Mouse (Mus musculus) lung, postnatal 14 days (tissue): Measurements from ENCODE around the gene Aacs.
"Not testable (repeated sequence)": the region's sequence is repeated elsewhere in the genome, so short reads cannot be mapped to it uniquely, and the experiment has no call there.

Experiments used
- DNase-seq: peaks from one replicate; pipeline ENCODE4 v3.0.0; 2021

The Aacs gene

GRCm38 (mm10) chr5:125475601-125476285 lies at the start of gene Aacs:
Aacs (plus strand) TSS chr5:125475814.
- peak; percentile 98 for DNase-seq

DNA sequence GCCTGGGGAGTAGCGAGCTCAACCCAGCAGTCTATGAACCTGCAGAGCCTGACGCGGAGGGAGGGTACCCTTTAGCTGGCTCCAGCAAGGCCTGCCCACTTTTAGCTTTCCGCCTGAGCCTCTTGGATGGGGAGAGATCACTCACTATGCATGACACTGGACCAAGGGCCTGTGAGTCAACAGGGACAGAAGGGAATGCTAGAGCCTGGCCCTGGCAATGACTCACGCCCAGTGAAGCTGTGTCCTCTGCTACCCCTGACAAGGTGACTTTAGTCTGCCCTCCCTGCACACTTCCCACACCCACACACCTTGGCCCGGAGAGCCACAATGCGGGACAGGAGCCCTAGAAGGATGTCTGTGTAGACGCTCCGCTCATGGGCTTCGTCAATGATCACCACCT lies 49.3 kb upstream of the Aacs start:
- no peak for DNase-seq

- DNase-seq: not testable (repeated sequence)
These were observed 43.3 kb upstream of the Aacs start for GRCm38 (mm10) chr5:125432324-125432723.

DNA sequence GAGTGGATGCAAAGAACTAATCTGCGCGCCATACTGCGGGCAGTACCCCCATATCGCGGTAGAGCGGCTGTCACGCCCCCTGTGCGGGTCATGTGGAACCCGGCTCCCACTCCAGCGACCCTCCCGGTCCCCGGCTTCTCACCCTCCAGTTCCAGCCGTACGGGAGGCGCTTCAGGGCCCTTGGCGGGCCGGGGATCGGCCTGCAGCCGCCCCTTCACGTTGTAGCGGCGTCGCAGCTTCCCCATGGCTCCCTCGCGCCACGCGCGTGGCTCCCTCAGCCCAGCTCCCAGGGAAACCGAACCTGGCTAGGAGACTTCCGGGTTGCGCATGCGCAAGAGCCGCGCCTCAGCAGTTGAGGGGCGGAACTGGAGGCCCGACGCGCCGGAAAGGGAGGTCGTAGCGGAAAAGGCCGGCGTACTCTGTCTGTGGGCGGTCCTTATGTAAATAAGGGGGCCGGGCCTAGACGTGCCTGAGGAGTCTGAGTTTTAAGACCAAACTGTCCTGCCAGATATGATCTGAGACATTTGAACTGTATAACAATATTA lies 41.7 kb upstream of the Aacs start, which contains the start of gene Dhx37:
Gene Dhx37 (minus strand): TSS at position 329 of the 545 bp plus-strand sequence.
- DNase-seq: peak; percentile 94

- not testable (repeated sequence) for DNase-seq
These were observed 41.3 kb upstream of the Aacs start for GRCm38 (mm10) chr5:125434347-125434746.

- DNase-seq: no peak
These were observed 34.9 kb upstream of the Aacs start for GRCm38 (mm10) chr5:125440583-125441233.

- DNase-seq: peak; percentile 42
These were observed 34.1 kb upstream of the Aacs start, which contains the start of gene Bri3bp for GRCm38 (mm10) chr5:125441234-125442114. Bri3bp (plus strand) TSS chr5:125441568.

DNA sequence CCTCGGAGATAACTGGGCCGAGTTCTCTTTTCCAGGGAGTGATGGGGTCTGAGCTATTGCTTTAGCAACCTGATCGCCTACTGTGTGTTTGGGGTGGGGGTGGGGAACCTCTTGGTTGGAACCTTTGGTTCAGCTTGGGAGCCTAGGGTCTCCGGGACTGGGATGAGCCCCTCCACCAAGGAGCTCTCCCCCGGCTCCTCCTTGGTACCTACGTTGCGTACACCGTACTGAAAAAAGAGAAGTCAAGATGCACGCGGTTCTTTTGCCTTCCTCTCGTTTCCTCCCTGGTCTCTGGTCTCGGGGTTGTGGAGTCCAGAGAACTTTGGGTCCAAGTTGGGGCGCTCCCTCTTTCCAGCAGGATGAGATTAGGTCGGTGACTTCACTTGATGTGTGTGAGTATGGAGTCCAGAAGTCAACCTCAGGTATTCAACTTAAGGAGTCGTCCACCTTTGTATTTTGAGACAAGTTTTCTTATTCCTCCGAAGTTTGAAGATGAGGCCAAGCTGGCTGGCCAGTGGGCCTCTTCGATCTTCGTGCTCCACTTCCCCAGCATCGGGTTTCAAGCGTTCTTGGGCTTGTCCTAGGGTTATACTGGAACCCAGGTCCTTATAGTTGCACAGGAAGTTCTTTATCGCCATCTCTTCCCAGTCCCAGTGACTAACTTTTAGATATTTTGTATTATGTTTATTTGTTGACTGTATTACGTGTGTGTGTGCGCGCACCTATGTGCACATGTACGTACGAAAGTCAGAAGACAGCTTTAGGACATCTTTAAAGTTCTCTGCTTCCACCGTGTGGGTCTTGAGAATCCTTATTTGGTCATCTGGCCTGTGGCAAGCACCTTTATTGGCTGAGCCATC lies 33.2 kb upstream of the Aacs start:
- no peak for DNase-seq

GRCm38 (mm10) chr5:125443335-125443734 lies 32.3 kb upstream of the Aacs start:
- DNase-seq: no peak

- no peak for DNase-seq
These were observed 31.7 kb upstream of the Aacs start for GRCm38 (mm10) chr5:125443915-125444314.

DNA sequence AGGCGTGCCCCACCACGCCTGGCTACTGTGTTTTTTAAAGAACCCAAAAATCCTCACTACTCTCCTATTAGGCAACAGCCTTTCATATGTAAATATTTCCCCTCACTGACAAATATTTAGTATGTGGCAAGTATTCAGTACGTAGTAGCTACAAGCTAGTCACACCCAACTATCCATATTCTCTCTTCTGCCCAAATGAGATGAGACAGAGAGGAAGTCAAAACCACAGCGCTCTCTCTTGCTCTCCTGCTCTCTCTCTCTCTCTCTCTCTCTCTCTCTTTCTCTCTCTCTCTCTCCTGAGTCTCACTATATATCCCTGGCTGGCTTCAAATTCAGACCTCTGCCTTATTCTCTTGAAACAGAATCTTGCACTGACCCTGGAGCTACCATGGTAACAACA lies 31.1 kb upstream of the Aacs start:
- DNase-seq: no peak

GRCm38 (mm10) chr5:125446344-125446743 lies 29.3 kb upstream of the Aacs start:
- no peak for DNase-seq

DNA sequence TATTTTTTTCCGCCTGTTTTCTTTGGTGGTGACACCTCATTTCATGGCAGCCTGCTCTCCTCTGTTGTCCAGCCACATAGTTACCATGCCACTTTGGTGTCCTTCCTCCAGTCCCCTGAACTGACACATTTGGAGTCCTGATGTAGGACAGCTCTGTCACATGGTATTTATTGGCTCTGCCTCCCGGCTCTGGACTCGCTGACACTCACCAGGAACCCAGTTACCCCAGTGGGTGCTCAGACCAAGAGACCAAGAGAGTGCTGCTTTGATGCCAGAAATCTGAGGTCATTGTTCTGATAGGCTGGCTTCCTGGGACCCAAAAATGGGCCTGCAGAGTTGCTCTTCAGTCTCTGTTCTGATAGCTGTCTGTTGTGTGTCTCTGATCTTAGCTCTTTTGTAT lies 27.6 kb upstream of the Aacs start:
- no peak for DNase-seq

- no peak for DNase-seq
These were observed 27.0 kb upstream of the Aacs start for GRCm38 (mm10) chr5:125448631-125449030.

GRCm38 (mm10) chr5:125449306-125449705 lies 26.3 kb upstream of the Aacs start:
- DNase-seq: no peak

DNA sequence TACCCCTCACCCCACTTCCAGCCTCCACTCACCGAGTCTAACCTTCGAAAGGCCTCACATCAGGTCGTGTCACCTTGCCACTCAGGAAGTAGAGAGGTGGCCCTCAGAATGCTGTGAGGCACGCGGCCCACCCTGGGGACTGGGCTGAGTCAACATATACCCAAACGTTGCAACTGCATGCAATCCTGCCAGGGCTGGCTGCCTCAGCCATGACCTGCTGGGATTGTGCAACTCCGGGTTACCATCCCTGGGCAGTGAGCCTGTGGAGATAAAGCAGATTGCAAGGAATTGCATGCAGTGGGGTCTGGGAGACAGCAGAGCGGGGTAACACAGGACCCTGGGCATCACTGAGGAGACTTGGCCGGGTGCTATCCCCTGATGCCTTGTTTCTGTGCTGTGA lies 23.0 kb upstream of the Aacs start:
- DNase-seq: no peak

DNA sequence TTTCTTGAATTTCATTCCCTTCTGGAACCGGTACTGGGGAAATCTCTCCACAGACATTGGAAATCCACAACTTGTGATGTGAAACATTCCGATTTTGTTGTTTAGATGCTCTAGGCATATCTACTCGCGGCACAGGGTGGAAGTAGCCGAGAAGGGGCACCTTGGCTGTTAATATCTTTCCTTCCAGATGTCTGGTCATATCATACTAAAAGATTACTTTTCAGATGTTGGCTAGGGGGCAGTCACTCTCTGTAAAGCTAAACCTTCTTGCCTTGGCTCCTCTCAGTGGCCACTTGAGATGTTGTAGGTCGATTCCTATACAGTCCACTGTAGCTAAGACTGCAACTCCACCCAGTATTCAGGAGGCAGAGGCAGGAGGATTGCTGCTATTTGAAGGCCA lies 19.5 kb upstream of the Aacs start:
- DNase-seq: no peak

DNA sequence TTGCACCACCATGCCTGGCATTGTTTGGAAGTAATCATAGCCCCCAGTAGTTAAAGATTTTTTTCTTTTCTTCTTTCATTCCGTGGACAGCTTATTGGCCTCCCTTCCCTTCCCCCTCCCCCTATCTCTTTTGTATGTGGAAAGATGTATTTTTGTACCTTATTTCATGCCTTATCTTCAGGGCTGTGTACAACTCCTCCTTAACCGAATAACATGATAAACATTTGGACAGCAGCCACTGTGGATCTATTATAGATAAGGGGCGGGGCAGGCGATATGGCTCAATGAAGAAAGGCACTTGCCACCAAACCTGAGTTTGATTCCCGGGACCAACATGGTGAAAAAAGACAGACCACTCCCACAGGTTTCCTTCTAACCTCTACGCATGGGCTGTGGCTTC lies 18.1 kb upstream of the Aacs start:
- no peak for DNase-seq

DNA sequence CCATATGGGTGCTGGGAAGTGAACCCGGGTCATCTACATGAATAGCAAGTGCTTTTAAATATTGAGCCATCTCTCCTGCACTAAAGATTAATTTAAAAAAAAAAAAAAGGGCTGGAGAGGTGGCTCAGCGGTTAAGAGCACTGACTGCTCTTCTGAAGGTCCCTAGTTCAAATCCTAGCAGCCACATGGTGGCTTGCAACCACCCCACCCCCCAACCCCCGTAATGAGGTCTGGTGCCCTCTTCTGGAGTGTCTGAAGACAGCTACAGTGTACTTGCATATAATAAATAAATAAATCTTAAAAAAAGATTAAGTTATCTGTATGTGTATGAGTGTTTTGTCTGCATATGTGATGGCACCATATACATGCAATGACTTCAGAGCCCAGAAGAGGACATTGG lies 15.0 kb upstream of the Aacs start:
- DNase-seq: no peak

GRCm38 (mm10) chr5:125461868-125462445 lies 13.7 kb upstream of the Aacs start:
- DNase-seq: peak; percentile 60

DNA sequence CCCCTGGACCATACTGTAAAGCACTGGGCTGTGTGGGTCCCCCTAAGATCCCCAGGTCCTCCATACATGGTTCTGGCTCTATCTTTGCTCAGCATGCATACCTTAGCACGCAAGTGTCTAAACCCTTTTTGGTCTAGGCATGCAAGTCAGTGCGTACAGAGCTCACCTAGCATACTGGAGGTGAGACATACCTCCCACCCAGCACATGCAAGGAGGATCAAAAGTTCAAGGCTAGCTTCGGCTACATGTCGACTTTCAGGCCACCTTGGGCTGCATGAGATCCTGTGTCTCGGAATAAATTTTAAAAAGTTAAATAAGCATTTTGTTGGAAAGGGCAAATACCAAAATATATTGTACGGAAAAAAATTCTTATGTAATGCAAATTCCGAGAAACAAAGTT lies 10.4 kb upstream of the Aacs start:
- DNase-seq: no peak

DNA sequence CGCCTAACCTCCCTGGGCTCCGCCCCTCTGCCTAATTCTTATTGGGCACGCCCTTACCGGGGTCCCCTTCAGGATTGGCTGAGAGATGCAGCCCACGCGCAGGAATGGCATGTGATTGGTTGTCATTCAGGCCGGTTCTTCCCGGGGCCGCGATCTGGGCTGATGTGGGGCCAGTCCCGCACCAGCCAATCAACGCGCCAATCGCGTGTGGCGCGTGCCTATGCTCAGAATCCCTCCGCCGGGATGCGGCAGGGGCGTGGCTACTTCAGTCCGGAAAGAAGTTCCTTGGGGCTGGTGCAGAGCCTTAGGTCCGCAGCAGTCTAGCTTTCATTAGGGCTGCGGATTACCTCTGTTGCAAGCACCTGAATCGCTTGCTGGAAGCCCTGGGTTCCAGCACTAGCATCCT lies 9.9 kb upstream of the Aacs start:
- peak; percentile 94 for DNase-seq
